24 mouse cellular contexts compared by ENCODE assay signal in the genomic region with DNA sequence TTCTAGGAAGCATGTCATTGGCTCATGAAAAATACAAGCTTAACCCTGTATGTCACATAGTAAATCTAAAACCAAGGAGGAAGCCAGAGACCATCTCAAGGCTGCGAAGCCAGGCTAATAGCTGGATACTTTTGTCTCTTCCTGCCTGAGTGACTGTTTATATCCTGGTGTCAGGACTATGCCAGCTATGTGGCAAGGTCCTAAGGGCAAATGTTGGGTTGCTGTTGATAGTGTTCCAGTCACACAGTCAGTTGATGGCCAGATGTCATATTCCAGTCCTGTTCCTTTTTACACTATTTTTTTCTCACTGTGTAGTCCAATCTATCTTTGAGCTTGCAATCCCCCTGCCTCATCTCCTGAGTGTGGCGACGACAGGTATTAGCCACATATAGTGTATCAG. TPM values are rescaled to one million over a fixed set of nuclear protein-coding genes. Genes with fewer than 3 reads are reported as not detected.
"Had no signal": no experiment of that assay in that cellular context is flagged by ENCODE, and none has a peak within 500 bp of the region (broad histone marks: within the 10 kb centered on the region; RNA-seq: fewer than 3 reads in every experiment).

No protein-coding gene starts in this region.

- H3K4me2 ChIP-seq: lung, embryonic 15.5 days; midbrain, embryonic 12.5 days; midbrain, embryonic 15.5 days; neural tube, embryonic 12.5 days had no signal

- H3K4me3 ChIP-seq: lung, embryonic 15.5 days; megakaryocyte, embryonic 14.5 days; midbrain, embryonic 12.5 days; midbrain, embryonic 15.5 days; neural tube, embryonic 12.5 days had no signal

- H3K27ac ChIP-seq: lung, embryonic 15.5 days; macrophage; midbrain, embryonic 12.5 days; midbrain, embryonic 15.5 days; neural tube, embryonic 12.5 days had no signal

- H3K9me3 ChIP-seq: lung, embryonic 15.5 days; megakaryocyte, embryonic 14.5 days; midbrain, embryonic 12.5 days; midbrain, embryonic 15.5 days; neural tube, embryonic 12.5 days had no signal

- H3K27me3 ChIP-seq: lung, embryonic 15.5 days; megakaryocyte, embryonic 14.5 days; midbrain, embryonic 12.5 days; midbrain, embryonic 15.5 days; neural tube, embryonic 12.5 days had no signal

- H3K9ac ChIP-seq: lung, embryonic 15.5 days; midbrain, embryonic 12.5 days; midbrain, embryonic 15.5 days; neural tube, embryonic 12.5 days had no signal

- DNase-seq: lung, adult 2 months; lung, postnatal 14 days; lung, postnatal 36 days; right cerebral cortex, postnatal 14 days; spleen, adult 18-20 months; thymus, adult 18-20 months; thymus, postnatal 14 days; thymus, postnatal 36 days had no signal

- ATAC-seq: lung, postnatal 0 days; midbrain, embryonic 15.5 days had no signal

- H3K4me1 ChIP-seq: lung, embryonic 15.5 days; midbrain, embryonic 12.5 days; midbrain, embryonic 15.5 days; neural tube, embryonic 12.5 days had no signal

RNA-seq across cellular contexts. Expression of gene Gm10563, which starts 31.9 kb away (rescaled TPM):
- total RNA-seq: megakaryocyte progenitor cell, adult 5-6 weeks; midbrain, postnatal 0 days; monocyte, adult 5-6 weeks; neutrophil, adult 5-6 weeks had no signal
- polyA plus RNA-seq: liver, embryonic 16.5 days; lung, adult 2 months; lung, embryonic 15.5 days; lung, postnatal 0 days; macrophage; midbrain, embryonic 12.5 days; midbrain, embryonic 15.5 days; midbrain, postnatal 0 days; neural tube, embryonic 12.5 days; neural tube, embryonic 14.5 days; stomach, embryonic 14.5 days; stomach, embryonic 16.5 days; thymus, postnatal 0 days had no signal

RNA-seq across cellular contexts. Expression of gene Mmp23, which starts 39.9 kb away (rescaled TPM):
- total RNA-seq: monocyte, adult 5-6 weeks had no signal
- polyA plus RNA-seq: macrophage had no signal
